Comparison of ENCODE assay signal across 10 mouse cellular contexts in the genomic region with DNA sequence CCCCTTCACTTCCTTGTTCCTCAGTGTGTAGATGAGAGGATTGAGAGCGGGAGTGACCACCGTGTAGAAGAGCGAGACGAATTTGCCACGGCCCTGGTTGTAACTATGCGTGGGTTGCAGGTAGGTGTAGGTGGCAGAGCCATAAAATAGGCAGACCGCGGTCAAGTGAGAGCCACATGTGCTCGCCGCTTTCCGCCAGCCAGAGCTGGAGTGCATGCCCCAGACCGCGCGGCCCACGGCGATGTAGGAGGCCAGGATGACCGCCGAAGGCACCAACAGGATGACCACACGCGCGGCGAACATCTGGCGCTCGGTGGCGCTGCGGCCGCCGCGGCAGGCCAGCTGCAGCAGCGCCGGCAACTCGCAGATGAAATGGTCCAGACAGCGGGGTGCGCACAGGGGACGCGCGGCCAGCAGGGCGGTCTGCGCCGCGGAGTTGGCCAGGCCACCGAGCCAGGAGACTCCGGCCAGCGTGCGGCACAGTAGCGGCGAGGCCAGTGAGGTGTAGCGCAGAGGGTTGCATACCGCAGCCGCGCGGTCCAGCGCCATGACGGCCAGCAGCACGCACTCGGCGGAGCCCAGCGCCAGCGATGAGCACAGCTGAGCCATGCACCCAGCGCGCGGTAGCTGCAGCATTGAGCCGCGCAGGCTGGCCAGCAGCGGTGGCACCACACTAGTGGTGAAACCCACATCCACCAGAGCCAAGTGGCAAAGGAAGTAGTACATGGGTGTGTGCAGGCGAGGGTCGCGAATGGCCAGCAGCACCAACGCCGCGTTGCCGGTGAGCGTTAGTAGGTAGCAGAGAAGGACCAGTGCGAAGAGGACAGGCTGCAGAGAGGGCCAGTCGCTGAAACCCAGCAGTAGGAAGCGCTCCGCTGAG. TPM values are rescaled to one million over a fixed set of nuclear protein-coding genes. Genes with fewer than 3 reads are reported as not detected.
DNase-seq lines count a peak whose midpoint lies in the region; ATAC-seq and TF ChIP-seq lines count a peak whose summit lies in the region.
"Had no signal": no experiment of that assay in that cellular context is flagged by ENCODE, and none has a peak within 500 bp of the region (broad histone marks: within the 10 kb centered on the region; RNA-seq: fewer than 3 reads in every experiment).

No protein-coding gene starts in this region.

- no peak; the same call in 1 of the 2 replicates for TF ChIP-seq CTCF in hindbrain, postnatal 0 days (IDR thresholded peaks at IDR 0.05; ENCODE audit: low read depth)
- no peak for TF ChIP-seq CTCF in liver, embryonic 14.5 days (IDR thresholded peaks at IDR 0.05; ENCODE audit: low read depth)

- no peak for DNase-seq in heart, embryonic 10.5 days (ENCODE audit: low spot score)
- DNase-seq in heart, postnatal 25 days (ENCODE audit: low spot score) = no peak
- peak; percentile 40 for DNase-seq in adrenal gland, postnatal 10 days
- DNase-seq in hindbrain, postnatal 0 days (ENCODE audit: low spot score) = peak; percentile 62
- DNase-seq in liver, embryonic 14.5 days (ENCODE audit: low read depth in 3 of 3, low spot score in 3 of 3) = no peak
- peak; percentile 50 for DNase-seq in right cerebral cortex, postnatal 4 days
- DNase-seq in cerebellum, adult 8-10 months = no peak

- H3K4me1 ChIP-seq in heart, embryonic 10.5 days = peaks cover 10% of the 10 kb centered on the region; the same call in 1 of the 2 replicates
- H3K4me1 ChIP-seq in forebrain, embryonic 12.5 days = peaks cover 12% of the 10 kb centered on the region
- H3K4me1 ChIP-seq in hindbrain, postnatal 0 days (ENCODE audit: insufficient read depth, low read length) = no peaks in the 10 kb centered on the region
- H3K4me1 ChIP-seq in liver, embryonic 14.5 days (replicated peaks; ENCODE audit: control insufficient read depth in 2 of 2, insufficient read depth in 2 of 2, low read length in 1 of 2) = no peaks in the 10 kb centered on the region

- intact Hi-C loops in heart, postnatal 25 days (cut with DNase I) = no loop called here

- 1% methylated on average over 77 of the region's 77 CpGs for WGBS in heart, embryonic 10.5 days
- WGBS in forebrain, embryonic 12.5 days = under 1% methylated on average over 77 of the region's 77 CpGs
- 1% methylated on average over 75 of the region's 77 CpGs for WGBS in hindbrain, postnatal 0 days
- WGBS in liver, embryonic 14.5 days (ENCODE audit: insufficient replicate concordance) = 2% methylated on average over 77 of the region's 77 CpGs

- peak; percentile 92 for ATAC-seq in forebrain, embryonic 12.5 days (ENCODE audit: low FRiP score)
- peak; percentile 93 for ATAC-seq in hindbrain, postnatal 0 days
- ATAC-seq in liver, embryonic 14.5 days (ENCODE audit: insufficient read depth) = no peak
- ATAC-seq: Patski had no signal

- H3K27ac ChIP-seq in heart, embryonic 10.5 days = no peak overlapping the region
- no peak overlapping the region for H3K27ac ChIP-seq in forebrain, embryonic 12.5 days
- H3K27ac ChIP-seq in hindbrain, postnatal 0 days = peak overlapping the region; percentile 81
- no peak overlapping the region for H3K27ac ChIP-seq in liver, embryonic 14.5 days

- H3K4me2 ChIP-seq in forebrain, embryonic 12.5 days = peak overlapping the region; percentile 90
- peak overlapping the region; percentile 85 for H3K4me2 ChIP-seq in hindbrain, postnatal 0 days (ENCODE audit: low read depth, low read length)
- H3K4me2 ChIP-seq in liver, embryonic 14.5 days (ENCODE audit: low read depth) = peak overlapping the region; percentile 21; the same call in 1 of the 2 replicates

- peak overlapping the region; percentile 67 for H3K4me3 ChIP-seq in heart, embryonic 10.5 days
- H3K4me3 ChIP-seq in forebrain, embryonic 12.5 days (replicated peaks) = peak overlapping the region; percentile 59
- peak overlapping the region; percentile 55 for H3K4me3 ChIP-seq in hindbrain, postnatal 0 days (ENCODE audit: low read length)
- 0 out of 4 replicates have a peak overlapping the region, but pooled peaks have one; percentile 0 to 1 for H3K4me3 ChIP-seq in liver, embryonic 14.5 days (ENCODE audit: insufficient read depth in 1 of 2, low read depth in 2 of 2, low read length in 2 of 2)

- peak overlapping the region; percentile 53 for H3K9ac ChIP-seq in forebrain, embryonic 12.5 days
- H3K9ac ChIP-seq in hindbrain, postnatal 0 days (replicated peaks; ENCODE audit: low read length) = peak overlapping the region; percentile 63
- no peak overlapping the region for H3K9ac ChIP-seq in liver, embryonic 14.5 days (replicated peaks)

- H3K9me3 ChIP-seq in heart, embryonic 10.5 days = no peaks in the 10 kb centered on the region
- no peaks in the 10 kb centered on the region for H3K9me3 ChIP-seq in forebrain, embryonic 12.5 days
- no peaks in the 10 kb centered on the region for H3K9me3 ChIP-seq in hindbrain, postnatal 0 days (ENCODE audit: low read length)
- H3K9me3 ChIP-seq in liver, embryonic 14.5 days (ENCODE audit: control insufficient read depth, low read length) = no peaks in the 10 kb centered on the region

- no peak for TF ChIP-seq EP300 in liver, embryonic 14.5 days (IDR thresholded peaks at IDR 0.05; ENCODE audit: low read depth)

- peaks cover 60% of the 10 kb centered on the region for H3K27me3 ChIP-seq in heart, embryonic 10.5 days (ENCODE audit: insufficient read depth, poor library complexity, severe bottlenecking)
- peaks cover 45% of the 10 kb centered on the region for H3K27me3 ChIP-seq in forebrain, embryonic 12.5 days
- 0 out of 2 replicates have a peak, but pooled peaks cover 9% of the 10 kb centered on the region for H3K27me3 ChIP-seq in hindbrain, postnatal 0 days (ENCODE audit: insufficient read depth, low read length)
- peaks cover 22% of the 10 kb centered on the region for H3K27me3 ChIP-seq in liver, embryonic 14.5 days (ENCODE audit: control insufficient read depth, insufficient read depth, low read length)

- no peaks in the 10 kb centered on the region for H3K36me3 ChIP-seq in heart, embryonic 10.5 days
- H3K36me3 ChIP-seq in forebrain, embryonic 12.5 days (replicated peaks) = no peaks in the 10 kb centered on the region
- H3K36me3 ChIP-seq in hindbrain, postnatal 0 days (ENCODE audit: insufficient read depth, low read length) = no peaks in the 10 kb centered on the region
- H3K36me3 ChIP-seq in liver, embryonic 14.5 days (replicated peaks; ENCODE audit: control insufficient read depth, insufficient read depth, low read depth) = no peaks in the 10 kb centered on the region

RNA-seq across cellular contexts. Expression of gene Ubd, which starts 3.4 kb away (rescaled TPM):
- polyA plus RNA-seq in heart, embryonic 10.5 days (2016; fragmentation: Nextera tagmentation; extraction: Ambion mirVana) = not detected in 2 replicates
- total RNA-seq in heart, postnatal 25 days (2021) = not detected
- under 1 TPM; 0.78 to 0.88 TPM for total RNA-seq in adrenal gland, postnatal 10 days (2021)
- polyA plus RNA-seq in forebrain, embryonic 12.5 days (2016; fragmentation: Nextera tagmentation; extraction: Ambion mirVana) = not detected in 2 replicates
- total RNA-seq in hindbrain, postnatal 0 days (2014; rRNA removed) = not detected in 2 replicates
- not detected in 2 replicates for polyA plus RNA-seq in hindbrain, postnatal 0 days (2015; fragmentation: Nextera tagmentation; extraction: Ambion mirVana)
- polyA plus RNA-seq in liver, embryonic 14.5 days (2012; rRNA removed) = not detected in 2 replicates
- polyA plus RNA-seq in liver, embryonic 14.5 days (2014; fragmentation: Nextera tagmentation; extraction: Ambion mirVana) = not detected in 2 replicates
- total RNA-seq: layer of hippocampus, adult 8-10 months had no signal

RNA-seq across cellular contexts. Expression of gene Olfr94, which starts 3.7 kb away (rescaled TPM):
- not detected in 2 replicates for polyA plus RNA-seq in heart, embryonic 10.5 days (2016; fragmentation: Nextera tagmentation; extraction: Ambion mirVana)
- total RNA-seq in heart, postnatal 25 days (2021) = not detected
- total RNA-seq in adrenal gland, postnatal 10 days (2021) = not detected
- polyA plus RNA-seq in forebrain, embryonic 12.5 days (2016; fragmentation: Nextera tagmentation; extraction: Ambion mirVana) = not detected in 2 replicates
- 0.58 and 1.3 TPM in 2 replicates for total RNA-seq in hindbrain, postnatal 0 days (2014; rRNA removed)
- polyA plus RNA-seq in hindbrain, postnatal 0 days (2015; fragmentation: Nextera tagmentation; extraction: Ambion mirVana) = 0.14 TPM in 1 of 2 replicates, not detected in the other
- polyA plus RNA-seq in liver, embryonic 14.5 days (2012; rRNA removed) = not detected in 2 replicates
- not detected in 2 replicates for polyA plus RNA-seq in liver, embryonic 14.5 days (2014; fragmentation: Nextera tagmentation; extraction: Ambion mirVana)
- total RNA-seq: layer of hippocampus, adult 8-10 months had no signal
- polyA plus RNA-seq: Patski had no signal

RNA-seq across cellular contexts. Expression of gene Olfr95, which starts 15.8 kb away (rescaled TPM):
- not detected in 2 replicates for polyA plus RNA-seq in heart, embryonic 10.5 days (2016; fragmentation: Nextera tagmentation; extraction: Ambion mirVana)
- total RNA-seq in heart, postnatal 25 days (2021) = not detected
- not detected for total RNA-seq in adrenal gland, postnatal 10 days (2021)
- polyA plus RNA-seq in forebrain, embryonic 12.5 days (2016; fragmentation: Nextera tagmentation; extraction: Ambion mirVana) = 0.06 TPM in 1 of 2 replicates, not detected in the other
- total RNA-seq in hindbrain, postnatal 0 days (2014; rRNA removed) = 0.37 TPM in 1 of 2 replicates, not detected in the other
- polyA plus RNA-seq in hindbrain, postnatal 0 days (2015; fragmentation: Nextera tagmentation; extraction: Ambion mirVana) = 0.03 and 0.04 TPM in 2 replicates
- not detected in 2 replicates for polyA plus RNA-seq in liver, embryonic 14.5 days (2012; rRNA removed)
- not detected in 2 replicates for polyA plus RNA-seq in liver, embryonic 14.5 days (2014; fragmentation: Nextera tagmentation; extraction: Ambion mirVana)
- total RNA-seq: layer of hippocampus, adult 8-10 months had no signal
- polyA plus RNA-seq: Patski had no signal

RNA-seq across cellular contexts. Expression of gene Olfr96, which starts 22.9 kb away (rescaled TPM):
- polyA plus RNA-seq in heart, embryonic 10.5 days (2016; fragmentation: Nextera tagmentation; extraction: Ambion mirVana) = not detected in 2 replicates
- not detected for total RNA-seq in heart, postnatal 25 days (2021)
- not detected for total RNA-seq in adrenal gland, postnatal 10 days (2021)
- not detected in 2 replicates for polyA plus RNA-seq in forebrain, embryonic 12.5 days (2016; fragmentation: Nextera tagmentation; extraction: Ambion mirVana)
- not detected in 2 replicates for total RNA-seq in hindbrain, postnatal 0 days (2014; rRNA removed)
- polyA plus RNA-seq in hindbrain, postnatal 0 days (2015; fragmentation: Nextera tagmentation; extraction: Ambion mirVana) = not detected in 2 replicates
- not detected in 2 replicates for polyA plus RNA-seq in liver, embryonic 14.5 days (2012; rRNA removed)
- polyA plus RNA-seq in liver, embryonic 14.5 days (2014; fragmentation: Nextera tagmentation; extraction: Ambion mirVana) = not detected in 2 replicates
- total RNA-seq: layer of hippocampus, adult 8-10 months had no signal
- polyA plus RNA-seq: Patski had no signal

RNA-seq across cellular contexts. Expression of gene Olfr93, which starts 35.8 kb away (rescaled TPM):
- not detected in 2 replicates for polyA plus RNA-seq in heart, embryonic 10.5 days (2016; fragmentation: Nextera tagmentation; extraction: Ambion mirVana)
- total RNA-seq in heart, postnatal 25 days (2021) = not detected
- total RNA-seq in adrenal gland, postnatal 10 days (2021) = not detected
- not detected in 2 replicates for polyA plus RNA-seq in forebrain, embryonic 12.5 days (2016; fragmentation: Nextera tagmentation; extraction: Ambion mirVana)
- total RNA-seq in hindbrain, postnatal 0 days (2014; rRNA removed) = not detected in 2 replicates
- not detected in 2 replicates for polyA plus RNA-seq in hindbrain, postnatal 0 days (2015; fragmentation: Nextera tagmentation; extraction: Ambion mirVana)
- not detected in 2 replicates for polyA plus RNA-seq in liver, embryonic 14.5 days (2012; rRNA removed)
- polyA plus RNA-seq in liver, embryonic 14.5 days (2014; fragmentation: Nextera tagmentation; extraction: Ambion mirVana) = not detected in 2 replicates
- total RNA-seq: layer of hippocampus, adult 8-10 months had no signal
- polyA plus RNA-seq: Patski had no signal

Comparison
In these comparisons a context has a peak if more than half of its experiments do, and no peak if none do; other contexts are left out.
1. DNase-seq: peak in adrenal gland, postnatal 10 days (single experiment), hindbrain, postnatal 0 days (single experiment) and right cerebral cortex, postnatal 4 days (single experiment); none in heart, embryonic 10.5 days (single experiment), heart, postnatal 25 days (single experiment), liver, embryonic 14.5 days (0 of 3) and cerebellum, adult 8-10 months (single experiment).
2. H3K4me3 ChIP-seq: peak in every context shown above with its lines; median percentile 67 in heart, embryonic 10.5 days; 59 in forebrain, embryonic 12.5 days; 55 in hindbrain, postnatal 0 days; 0 in liver, embryonic 14.5 days.
3. H3K4me2 ChIP-seq: peak in every context shown above with its lines; median percentile 90 in forebrain, embryonic 12.5 days; 85 in hindbrain, postnatal 0 days; 21 in liver, embryonic 14.5 days.